Mouse (Mus musculus): ENCODE measurements around the gene Lrrfip1. TPM values are rescaled to one million over a fixed set of nuclear protein-coding genes. Genes with fewer than 3 reads are reported as not detected.

The Lrrfip1 gene
- total RNA-seq, 4 experiments from 2014 or later, result 66.2 to 83.0 (median 73.9) TPM

GRCm38 (mm10) chr1:91023960-91024359, 25.4 kb downstream of the Lrrfip1 start:
- no peak for DNase-seq (ENCODE audit: low spot score in 2 of 2)

DNA sequence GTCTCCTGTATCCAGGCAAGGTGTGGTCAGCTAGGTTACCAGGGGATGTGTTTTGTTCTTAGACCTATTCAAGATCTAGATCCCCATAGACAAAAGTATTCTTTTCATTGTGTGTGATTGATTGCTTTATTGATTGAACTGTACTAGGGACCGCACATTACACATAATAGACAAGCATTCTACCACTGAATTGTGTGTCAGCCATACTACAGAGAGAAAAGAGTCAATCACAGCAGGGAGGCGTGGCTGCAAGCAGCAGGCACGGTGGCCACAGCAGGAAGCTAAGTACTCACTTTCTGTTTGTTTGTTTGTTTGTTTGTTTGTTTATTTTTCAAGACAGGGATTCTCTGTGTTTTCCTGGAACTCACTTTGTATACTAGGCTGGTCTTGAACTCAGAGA, 25.9 kb downstream of the Lrrfip1 start:
- DNase-seq (ENCODE audit: low spot score in 2 of 2), result no peak

- no peak for DNase-seq (ENCODE audit: low spot score in 2 of 2)
These were observed 28.4 kb downstream of the Lrrfip1 start for GRCm38 (mm10) chr1:91026945-91027344.

DNA sequence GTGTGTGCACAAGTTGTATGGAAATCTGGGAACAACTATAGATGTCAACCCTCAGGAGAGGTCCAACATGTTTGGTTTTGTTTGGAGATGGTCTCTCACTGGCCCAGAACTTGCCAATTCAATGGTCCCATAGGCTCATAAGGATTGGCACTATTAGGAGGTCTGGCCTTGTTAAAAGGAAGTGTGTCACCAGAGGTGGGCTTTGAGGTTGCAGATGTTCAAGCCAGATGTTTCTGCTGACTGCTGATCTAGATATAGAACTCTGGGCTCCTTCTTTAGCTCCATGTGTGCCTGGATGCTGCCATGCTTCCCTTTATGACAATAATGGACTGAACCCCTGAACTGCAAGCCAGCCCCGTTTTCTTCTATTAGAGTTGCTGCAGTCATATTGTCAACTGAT, 31.8 kb downstream of the Lrrfip1 start:
- no peak for DNase-seq (ENCODE audit: low spot score in 2 of 2)

DNA sequence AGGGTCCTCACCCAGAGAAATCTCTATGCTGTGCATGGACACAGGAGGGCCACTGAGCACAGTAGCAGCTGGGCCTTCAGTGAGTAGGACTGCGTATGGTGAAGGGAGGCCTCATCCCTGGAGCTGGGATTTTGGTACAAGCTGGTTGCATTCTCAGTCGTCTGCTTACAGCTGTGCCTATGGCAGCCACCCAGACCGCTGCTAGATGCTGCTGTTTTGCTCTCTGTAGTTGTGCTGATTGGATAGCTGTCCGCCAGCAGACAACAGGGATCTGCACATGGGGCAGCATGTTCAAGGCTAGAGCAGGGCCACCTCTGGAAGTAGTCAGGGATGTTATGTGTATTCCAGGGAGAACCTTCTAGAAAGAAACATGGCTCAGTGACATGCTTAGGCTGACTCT, 33.0 kb downstream of the Lrrfip1 start:
- DNase-seq (ENCODE audit: low spot score in 2 of 2), result no peak

DNA sequence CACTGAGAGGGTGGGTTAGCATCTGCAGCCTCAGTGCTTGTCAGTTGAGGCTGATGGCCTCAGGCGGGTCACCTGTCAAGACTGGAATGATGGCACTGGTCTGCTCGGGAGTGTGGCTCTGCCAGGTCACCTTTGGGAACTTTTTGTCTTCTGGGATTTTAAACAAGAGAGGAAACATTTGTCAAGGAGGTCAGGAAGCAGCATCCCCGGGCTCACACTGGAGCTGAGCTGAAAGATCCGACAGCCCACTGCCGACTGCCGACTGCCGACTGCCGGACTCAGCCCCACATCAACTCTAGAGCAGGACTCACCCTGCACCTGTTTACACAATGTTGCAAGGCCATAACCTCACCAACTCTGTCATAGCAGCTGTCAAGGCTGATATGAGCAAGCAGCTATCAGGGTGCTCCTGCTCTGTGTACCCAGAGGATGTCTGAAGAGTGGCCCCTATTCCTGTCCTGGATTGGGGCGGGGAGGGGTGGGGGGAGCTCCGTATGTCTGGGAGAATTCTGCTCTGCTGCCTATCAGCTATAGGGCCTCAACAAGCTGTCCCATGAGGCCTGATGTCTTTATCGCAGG, 33.9 kb downstream of the Lrrfip1 start:
- no peak for DNase-seq (ENCODE audit: low spot score in 2 of 2)

DNA sequence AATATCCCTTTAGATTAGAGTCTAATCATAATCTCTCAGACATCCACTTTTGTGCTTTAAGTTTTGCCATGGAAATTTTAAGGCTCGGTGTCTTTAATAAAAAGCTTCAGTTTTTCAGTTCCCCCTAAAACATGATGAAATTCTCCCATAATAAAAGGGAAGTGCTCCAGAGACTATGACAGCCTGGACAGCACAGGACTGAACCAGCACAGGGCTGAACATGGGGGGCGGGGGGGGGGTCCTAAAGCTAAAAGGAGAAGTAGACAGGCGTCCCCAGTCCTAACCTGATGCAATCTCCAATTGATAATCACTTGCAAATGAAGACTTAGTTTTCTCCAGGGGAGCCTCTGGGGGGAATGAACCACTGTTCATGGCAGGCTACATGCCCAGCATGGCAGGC, 36.0 kb downstream of the Lrrfip1 start:
- no peak for DNase-seq (ENCODE audit: low spot score in 2 of 2)

DNA sequence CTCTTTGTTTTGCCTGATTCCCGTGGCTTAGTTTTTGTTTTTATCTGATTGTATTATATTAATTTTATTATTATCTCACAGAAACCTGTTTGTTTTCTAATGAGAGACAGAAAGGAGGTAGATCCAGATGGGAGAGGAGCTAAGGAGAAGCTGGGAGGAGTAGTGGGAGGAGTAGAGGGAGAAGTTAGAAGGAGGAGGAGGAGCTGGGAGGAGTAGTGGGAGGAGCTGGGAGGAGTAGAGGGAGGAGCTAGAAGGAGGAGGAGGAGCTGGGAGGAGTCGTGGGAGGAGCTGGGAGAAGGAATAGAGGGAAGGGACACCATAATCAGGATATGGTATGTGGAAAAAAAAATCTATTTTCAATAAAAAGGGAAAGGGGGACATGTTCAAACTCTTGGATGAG, 36.7 kb downstream of the Lrrfip1 start:
- no peak for DNase-seq (ENCODE audit: low spot score in 2 of 2)

GRCm38 (mm10) chr1:91037213-91037612, 38.7 kb downstream of the Lrrfip1 start:
- DNase-seq (ENCODE audit: low spot score in 2 of 2), result no peak

- no peak for DNase-seq (ENCODE audit: low spot score in 2 of 2)
These were observed 39.5 kb downstream of the Lrrfip1 start for GRCm38 (mm10) chr1:91038010-91038409.

DNA sequence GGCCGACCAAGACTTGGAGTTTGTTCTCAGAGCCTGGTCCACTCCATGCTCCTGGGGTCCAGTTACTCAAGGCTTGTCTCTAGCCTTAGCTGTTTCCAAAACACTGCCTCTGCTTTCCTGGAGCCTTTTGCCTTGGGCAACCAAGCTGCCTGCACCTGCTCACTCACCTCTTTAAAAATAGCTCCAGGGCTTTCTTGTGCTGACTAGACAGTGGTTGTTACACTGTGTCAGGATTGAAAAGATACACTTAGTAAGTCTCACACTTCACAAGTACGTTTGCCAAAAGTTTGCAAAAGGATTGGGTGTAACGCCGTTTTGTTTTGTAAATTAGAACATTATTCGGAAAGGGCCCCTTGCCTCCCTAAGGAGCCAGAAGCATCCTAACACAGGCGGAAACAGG, 40.0 kb downstream of the Lrrfip1 start:
- no peak for DNase-seq (ENCODE audit: low spot score in 2 of 2)

DNA sequence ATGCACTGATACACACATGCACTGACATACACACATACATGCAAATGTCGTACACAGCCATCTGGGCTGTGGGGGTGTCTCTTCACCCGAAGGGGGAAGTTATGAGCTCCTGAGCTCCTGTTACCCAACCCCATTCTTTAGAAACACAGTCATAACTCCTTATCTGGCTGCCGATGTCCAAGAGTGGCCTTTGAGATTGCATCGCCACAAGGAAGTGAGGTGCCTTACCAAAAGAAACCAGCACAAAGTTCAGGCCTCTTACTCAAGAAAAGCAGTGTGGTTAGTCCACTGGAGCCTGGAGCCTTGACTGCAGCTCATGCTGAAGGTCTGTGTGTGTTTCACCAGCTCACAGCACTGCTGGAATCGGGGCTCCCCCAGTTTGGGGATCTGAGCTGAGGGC, 43.1 kb downstream of the Lrrfip1 start:
- no peak for DNase-seq (ENCODE audit: low spot score in 2 of 2)

DNA sequence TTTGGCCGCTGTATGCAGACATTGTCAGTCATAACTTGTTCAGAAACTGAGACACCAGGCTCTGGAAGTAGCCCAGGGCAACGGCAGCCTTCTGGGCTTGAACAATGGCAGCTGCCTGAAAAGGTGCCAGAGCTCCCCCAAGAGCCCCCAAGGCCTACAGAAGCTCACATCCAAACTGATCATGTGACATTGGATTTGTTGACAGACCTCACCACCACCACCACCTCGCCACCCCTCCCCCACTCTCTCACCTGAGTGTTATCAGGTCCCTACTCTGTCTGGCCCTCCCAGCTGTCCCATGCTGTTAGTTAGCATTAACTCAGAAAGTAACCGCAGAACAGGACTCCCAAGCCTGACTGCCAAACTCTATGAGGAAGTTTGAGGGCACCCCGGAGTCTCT, 44.7 kb downstream of the Lrrfip1 start:
- no peak for DNase-seq (ENCODE audit: low spot score in 2 of 2)

DNA sequence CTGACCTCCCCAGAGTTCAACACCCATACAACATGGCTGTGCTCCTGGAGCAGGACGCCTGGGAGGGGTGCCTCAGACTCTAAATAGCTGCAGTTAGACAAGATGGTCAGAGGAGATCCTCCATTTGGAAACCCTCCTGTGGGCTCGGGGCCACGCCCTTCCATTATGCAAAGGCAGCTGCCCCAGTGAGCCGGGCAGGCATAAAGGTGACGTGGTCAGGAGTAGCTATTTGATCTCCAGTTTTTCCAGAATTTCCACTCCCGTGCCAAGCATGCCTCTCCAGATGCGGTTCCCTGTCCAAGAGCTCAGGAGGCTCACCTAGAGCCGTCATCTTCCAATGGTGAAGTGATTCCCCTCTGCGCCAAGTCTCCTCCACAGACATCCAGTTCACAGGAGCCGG, 45.6 kb downstream of the Lrrfip1 start:
- DNase-seq (ENCODE audit: low spot score in 2 of 2), result no peak

DNA sequence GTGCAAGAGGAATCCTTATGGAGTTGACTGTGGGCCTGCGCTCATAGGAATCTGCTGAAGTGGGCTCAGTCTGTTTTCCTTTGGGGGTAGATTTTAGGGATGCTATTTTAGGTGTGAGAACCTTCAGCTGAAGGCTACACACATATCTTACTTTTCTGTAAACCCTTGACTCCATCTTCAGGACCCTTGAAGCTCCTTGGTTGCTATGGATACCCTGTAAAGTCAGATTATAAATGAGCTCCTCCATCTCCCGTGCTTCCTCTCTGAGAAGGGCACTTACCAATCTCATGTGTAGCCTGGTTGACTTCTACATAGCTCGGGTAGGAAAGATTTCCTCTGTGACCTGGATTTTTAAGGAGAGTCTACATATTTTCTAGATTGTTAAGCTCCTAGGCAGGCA, 46.1 kb downstream of the Lrrfip1 start:
- DNase-seq (ENCODE audit: low spot score in 2 of 2), result no peak

- no peak for DNase-seq (ENCODE audit: low spot score in 2 of 2)
These were observed 47.7 kb downstream of the Lrrfip1 start for GRCm38 (mm10) chr1:91046237-91046636.

GRCm38 (mm10) chr1:91049296-91049695, 50.8 kb downstream of the Lrrfip1 start:
- no peak for DNase-seq (ENCODE audit: low spot score in 2 of 2)

DNA sequence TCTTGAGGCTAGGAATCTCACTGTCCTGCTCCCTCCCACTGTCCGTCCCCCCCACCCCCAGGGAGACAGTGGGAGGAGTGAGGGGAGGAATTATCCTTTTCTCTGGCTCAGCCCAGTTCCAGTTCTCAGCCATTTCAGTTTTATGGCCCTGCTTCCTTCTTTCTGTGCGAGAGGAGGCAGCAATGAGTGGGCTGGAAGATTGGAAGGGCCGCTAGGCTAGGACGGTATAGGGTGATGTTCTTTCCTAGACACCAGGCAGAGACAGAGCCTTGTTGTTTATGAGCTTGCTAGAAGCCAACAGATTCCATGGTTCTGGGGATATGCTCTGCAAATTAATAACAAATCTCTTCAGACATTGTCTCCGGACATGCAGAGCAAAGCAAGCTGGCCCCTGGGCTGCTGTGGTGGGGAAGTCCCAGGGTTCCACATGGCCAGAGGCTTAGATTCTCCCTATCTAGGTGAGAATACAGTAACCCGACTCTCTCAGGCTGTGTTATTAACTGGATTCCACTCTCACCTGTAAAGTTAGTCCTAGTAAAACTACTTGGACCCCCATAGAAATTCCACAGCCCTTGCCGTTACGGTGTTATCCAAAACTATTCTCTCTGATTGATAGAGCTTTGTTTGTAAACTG, 53.0 kb downstream of the Lrrfip1 start:
- no peak for DNase-seq (ENCODE audit: low spot score in 2 of 2)

DNA sequence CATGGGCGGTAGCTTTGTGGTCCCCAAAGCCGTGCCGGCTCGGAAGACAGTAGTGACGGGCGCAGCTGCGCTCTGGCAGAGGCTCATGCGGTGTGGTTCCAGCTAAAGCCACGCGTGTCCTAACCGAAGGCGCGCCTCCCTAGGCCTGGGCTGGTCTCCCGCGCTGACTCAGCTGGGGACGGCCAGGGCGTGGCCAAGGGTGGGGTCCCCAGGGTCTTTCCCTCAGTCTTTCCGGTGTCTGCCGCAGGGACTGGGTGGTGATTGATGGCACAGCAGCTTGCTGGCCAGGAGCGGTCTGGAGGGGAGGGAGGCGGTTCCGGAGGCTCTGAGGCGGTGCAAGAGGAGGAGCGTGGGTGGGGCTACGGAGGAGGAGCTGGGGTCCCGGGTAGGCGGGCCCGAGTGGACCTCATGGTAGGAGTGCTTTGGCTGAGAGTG, 54.2 kb downstream of the Lrrfip1 start:
- peak; percentile 65 to 70 for DNase-seq (ENCODE audit: low spot score in 2 of 2)

DNA sequence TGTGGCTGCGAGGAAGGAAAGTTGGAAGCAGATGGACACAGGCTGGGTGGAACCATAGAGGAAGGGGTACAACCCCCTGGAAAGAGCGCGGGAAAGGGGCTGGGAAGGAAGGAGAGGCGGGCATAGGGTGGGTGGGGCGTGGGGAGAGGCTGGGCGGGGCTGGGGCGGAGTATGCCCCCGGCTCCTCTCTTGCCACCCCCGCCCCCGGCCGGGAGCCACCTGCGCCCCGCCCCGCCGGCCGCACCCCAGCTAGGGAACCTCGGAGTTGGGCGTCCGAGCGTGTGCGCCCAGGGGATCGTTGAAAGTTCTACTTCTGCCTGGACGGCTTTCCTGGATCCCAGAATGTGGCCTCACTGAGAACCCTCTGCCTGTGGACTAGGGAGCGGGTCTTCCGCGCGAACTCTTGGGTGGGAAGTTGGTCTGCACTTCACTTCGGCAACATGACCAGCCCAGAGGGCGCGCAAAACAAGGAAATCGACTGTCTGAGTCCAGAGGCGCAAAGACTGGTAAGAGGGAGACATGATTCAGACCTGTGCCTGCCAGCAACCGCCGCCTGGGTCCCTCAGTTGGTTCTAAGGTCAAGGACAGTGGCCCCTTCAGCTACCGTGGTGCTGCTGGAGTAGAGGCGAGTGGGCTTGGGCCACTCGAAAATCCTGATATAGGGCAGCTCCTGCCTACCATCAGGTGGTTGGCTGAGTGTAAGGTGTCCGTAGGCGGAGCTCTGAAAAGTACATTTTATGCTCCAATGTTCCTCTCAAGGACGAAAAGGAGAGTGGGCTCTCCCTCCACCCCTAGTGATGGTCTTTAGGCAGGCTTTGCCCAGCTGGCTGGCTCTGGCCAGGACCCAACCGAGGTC, 54.9 kb downstream of the Lrrfip1 start:
- DNase-seq (ENCODE audit: low spot score in 2 of 2), result no peak

DNA sequence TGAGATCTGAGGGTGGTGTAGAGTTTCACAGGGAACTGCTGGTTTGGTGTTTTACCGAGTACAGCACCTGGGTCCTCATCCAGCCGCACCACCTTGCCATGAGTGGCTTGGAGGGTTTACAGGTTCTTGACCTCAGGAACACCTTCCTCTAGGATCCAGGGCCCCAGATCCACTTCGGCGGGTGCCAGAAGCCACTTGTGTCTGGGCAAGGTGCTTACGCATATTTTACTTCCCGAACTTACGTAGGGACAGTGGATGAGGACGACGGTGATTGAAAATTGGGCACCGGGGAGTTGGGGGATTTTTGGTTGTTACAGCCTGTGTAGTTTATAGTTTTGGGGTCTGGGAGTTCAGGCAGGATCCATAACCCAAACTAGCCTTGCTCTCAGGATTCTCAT, 55.5 kb downstream of the Lrrfip1 start:
- no peak for DNase-seq (ENCODE audit: low spot score in 2 of 2)

- DNase-seq (ENCODE audit: low spot score in 2 of 2), result no peak
These were observed 56.3 kb downstream of the Lrrfip1 start for GRCm38 (mm10) chr1:91054815-91055214.

DNA sequence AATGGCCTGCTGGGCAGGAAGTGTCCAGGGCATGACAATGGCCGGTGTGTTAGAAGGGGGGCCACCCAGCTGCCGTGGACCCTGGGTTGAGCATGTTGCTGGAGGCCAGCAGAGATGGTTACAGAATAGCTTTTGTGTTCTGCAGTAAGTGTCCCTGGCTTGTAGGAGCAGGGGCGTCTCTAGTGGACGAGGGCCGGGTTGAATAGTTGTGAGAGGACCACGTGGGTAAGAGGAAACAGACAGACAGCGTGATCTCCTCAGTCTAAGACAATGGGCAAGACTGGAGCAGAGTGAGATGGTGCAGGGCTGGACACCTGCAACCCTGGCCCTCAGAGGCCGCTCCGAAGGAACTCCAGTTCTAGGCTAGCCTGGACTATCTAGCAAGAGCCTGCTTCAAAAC, 57.2 kb downstream of the Lrrfip1 start:
- no peak for DNase-seq (ENCODE audit: low spot score in 2 of 2)

Measured in layer of hippocampus, adult 8-10 months (tissue).